Mouse (Mus musculus): ENCODE measurements around the gene Rnf207.

Rnf207 gene

GRCm38 (mm10) chr4:152328691-152329090, 9.9 kb upstream of the Rnf207 start:
- peak; percentile 45 for DNase-seq

GRCm38 (mm10) chr4:152326543-152326942, 7.8 kb upstream of the Rnf207 start:
- no peak for DNase-seq

- DNase-seq, result peak; percentile 97
These were observed 7.0 kb upstream of the Rnf207 start, which contains the start of gene Rpl22 for GRCm38 (mm10) chr4:152325574-152326411. TSS of gene Rpl22 (plus strand) at chr4:152325742.

- DNase-seq, result no peak
These were observed 6.1 kb upstream of the Rnf207 start for GRCm38 (mm10) chr4:152324641-152325562.

GRCm38 (mm10) chr4:152321464-152321863, 2.7 kb upstream of the Rnf207 start:
- DNase-seq, result no peak

- DNase-seq, result no peak
These were observed 1.2 kb downstream of the Rnf207 start for GRCm38 (mm10) chr4:152317631-152318033.

- no peak for DNase-seq
These were observed 3.1 kb downstream of the Rnf207 start for GRCm38 (mm10) chr4:152315498-152316213.

GRCm38 (mm10) chr4:152313934-152314333, 4.9 kb downstream of the Rnf207 start:
- peak; percentile 26 for DNase-seq

GRCm38 (mm10) chr4:152313211-152313632, 5.6 kb downstream of the Rnf207 start:
- DNase-seq, result peak; percentile 24

GRCm38 (mm10) chr4:152312186-152312585, 6.6 kb downstream of the Rnf207 start:
- no peak for DNase-seq

- no peak for DNase-seq
These were observed 11.3 kb downstream of the Rnf207 start for GRCm38 (mm10) chr4:152307542-152307941.

GRCm38 (mm10) chr4:152305991-152306390, 12.8 kb downstream of the Rnf207 start:
- DNase-seq, result no peak

- no peak for DNase-seq
These were observed 14.1 kb downstream of the Rnf207 start for GRCm38 (mm10) chr4:152304685-152305084.

- DNase-seq, result no peak
These were observed 15.6 kb downstream of the Rnf207 start for GRCm38 (mm10) chr4:152303172-152303571.

GRCm38 (mm10) chr4:152302012-152302411, 16.8 kb downstream of the Rnf207 start:
- no peak for DNase-seq

- no peak for DNase-seq
These were observed 18.4 kb downstream of the Rnf207 start for GRCm38 (mm10) chr4:152300375-152300774.

- no peak for DNase-seq
These were observed 20.0 kb downstream of the Rnf207 start for GRCm38 (mm10) chr4:152298836-152299235.

GRCm38 (mm10) chr4:152296874-152297861, 21.6 kb downstream of the Rnf207 start, which contains the start of gene Icmt:
TSS of gene Icmt (plus strand) at chr4:152297227.
- peak; percentile 99 for DNase-seq

GRCm38 (mm10) chr4:152296371-152296770, 22.4 kb downstream of the Rnf207 start:
- no peak for DNase-seq

GRCm38 (mm10) chr4:152295916-152296315, 22.9 kb downstream of the Rnf207 start:
- no peak for DNase-seq

- DNase-seq, result no peak
These were observed 24.4 kb downstream of the Rnf207 start for GRCm38 (mm10) chr4:152294188-152294929.

All from lung, postnatal 36 days (tissue).